Mouse (Mus musculus) gastrocnemius, postnatal 36 days (tissue): ENCODE measurements around the gene Psen1. TPM values are rescaled to one million over a fixed set of nuclear protein-coding genes. Genes with fewer than 3 reads are reported as not detected.

Experiments used
- DNase-seq, 2 experiments: peaks; one replicate each; pipeline ENCODE4 v3.0.0; 2022
- intact Hi-C: fragments of 180-260 bp; cut with DNase I; formaldehyde crosslinking; loops from one replicate; pipeline ENCODE4 v1.15.1; 2025
- long read RNA-seq, 2 experiments: library from polyadenylated mRNA; stranded (forward); transcript quantifications; one replicate each; pipeline ENCODE4 v2.0.0; 2021
- total RNA-seq, 2 experiments: library from RNA; stranded (reverse); gene quantifications; 2 replicates each; pipeline ENCODE4 v1.2.3; 2021

Gene Psen1
- 10 to 100 TPM; 21.5 to 25.4 TPM for total RNA-seq
- long read RNA-seq, experiment 1, transcript Psen1-201 (12 exons, 2,690 nt): major isoform, 13 of 19 reads
- long read RNA-seq, experiment 1, partial matches to known transcripts: 3 of 19 reads
- long read RNA-seq, experiment 1, other reads (novel, unspliced or antisense): 3 of 19 reads
- long read RNA-seq, experiment 2, transcript Psen1-201 (12 exons, 2,690 nt): major isoform, 15 of 17 reads
- long read RNA-seq, experiment 2, partial matches to known transcripts: 1 of 17 reads
- long read RNA-seq, experiment 2, other reads (novel, unspliced or antisense): 1 of 17 reads

DNA sequence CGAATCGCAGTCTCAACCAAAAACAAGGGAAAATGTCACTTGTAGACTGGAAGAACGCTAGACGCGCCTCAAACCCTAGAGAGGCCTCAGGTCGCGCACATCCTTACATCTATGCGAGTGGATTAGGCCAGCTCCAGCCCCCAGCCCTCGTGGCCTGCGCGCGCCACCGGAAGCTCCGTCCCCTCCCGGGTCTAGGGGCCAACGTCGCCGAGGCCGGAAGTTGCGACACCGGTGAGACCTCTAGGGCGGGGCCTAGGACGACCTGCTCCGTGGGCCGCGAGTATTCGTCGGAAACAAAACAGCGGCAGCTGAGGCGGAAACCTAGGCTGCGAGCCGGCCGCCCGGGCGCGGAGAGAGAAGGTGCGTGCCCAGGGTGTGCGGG lies at the start of gene Psen1:
Gene Psen1, plus strand, starts transcription at position 219 of the 382 bp plus-strand sequence.
- intact Hi-C loops: no loop called here
- DNase-seq: peak; percentile 89 to 90

- intact Hi-C loops: loop anchor here (5.0 kb wide), 1 partner anchor 36 kb away; no protein-coding TSS in a partner anchor
- no peak for DNase-seq
Observed at GRCm38 (mm10) chr12:83641233-83641632, 46.7 kb upstream of the Psen1 start.

DNA sequence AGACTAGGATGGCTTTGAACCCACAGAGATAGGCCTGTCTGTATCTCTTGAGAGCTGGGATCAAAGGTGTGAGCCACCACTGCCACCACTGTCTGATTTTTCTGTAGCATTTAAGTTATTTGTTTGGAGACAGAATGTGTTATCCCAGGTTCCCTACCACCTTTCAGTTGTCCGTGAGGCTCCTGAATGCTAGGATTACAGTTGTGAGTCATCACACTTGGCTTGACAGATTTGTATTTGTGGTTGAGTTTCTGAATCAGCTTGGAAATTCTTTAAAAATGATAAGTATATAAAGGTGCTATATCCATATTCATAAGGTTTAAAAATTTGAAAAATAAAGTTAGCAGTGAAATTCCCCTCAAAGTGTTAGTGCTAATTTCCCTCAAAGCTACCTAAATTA lies 44.8 kb upstream of the Psen1 start:
- no peak for DNase-seq
- intact Hi-C loops: loop anchor here (5.0 kb wide), 1 partner anchor 34 kb away; no protein-coding TSS in a partner anchor

DNA sequence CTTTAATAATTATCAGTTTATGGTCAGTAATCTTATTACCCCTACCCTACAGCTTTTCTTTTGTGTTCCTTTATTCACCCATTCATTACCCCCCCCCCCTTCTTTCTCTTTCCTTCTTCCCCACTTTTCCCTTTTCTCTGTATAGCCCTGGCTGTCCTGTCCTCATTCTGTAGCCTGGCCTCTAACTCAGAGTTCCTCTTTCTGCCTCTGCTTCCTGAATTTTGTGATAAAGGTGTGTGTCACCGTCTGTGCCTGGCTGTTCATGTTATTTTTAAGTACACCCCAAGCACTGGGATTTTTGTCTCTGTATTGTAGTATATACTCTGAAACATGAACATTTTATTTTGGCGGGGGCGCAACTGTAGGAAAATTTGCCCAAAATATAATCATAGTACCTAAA lies 37.6 kb upstream of the Psen1 start:
- DNase-seq: no peak
- intact Hi-C loops: no loop called here

DNA sequence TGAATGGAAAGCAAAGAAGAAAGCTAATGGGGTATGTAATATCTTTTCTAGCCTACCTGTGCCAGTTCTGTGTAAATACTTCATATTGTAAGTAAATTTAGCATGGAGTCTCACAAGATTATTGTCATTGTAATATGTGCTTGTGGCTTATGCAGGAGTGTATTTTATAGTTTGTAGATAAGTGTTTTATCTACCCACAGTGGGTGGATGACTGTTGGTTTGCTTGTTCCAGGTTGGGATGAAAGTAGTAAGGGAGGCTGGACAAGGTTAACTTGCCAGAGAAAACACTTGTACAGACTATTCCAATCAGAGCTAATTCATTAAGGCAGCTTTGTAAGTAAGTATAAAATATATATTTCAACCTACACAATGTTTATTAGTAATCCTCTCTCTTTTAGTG lies 36.5 kb upstream of the Psen1 start:
- DNase-seq: no peak
- intact Hi-C loops: no loop called here

DNA sequence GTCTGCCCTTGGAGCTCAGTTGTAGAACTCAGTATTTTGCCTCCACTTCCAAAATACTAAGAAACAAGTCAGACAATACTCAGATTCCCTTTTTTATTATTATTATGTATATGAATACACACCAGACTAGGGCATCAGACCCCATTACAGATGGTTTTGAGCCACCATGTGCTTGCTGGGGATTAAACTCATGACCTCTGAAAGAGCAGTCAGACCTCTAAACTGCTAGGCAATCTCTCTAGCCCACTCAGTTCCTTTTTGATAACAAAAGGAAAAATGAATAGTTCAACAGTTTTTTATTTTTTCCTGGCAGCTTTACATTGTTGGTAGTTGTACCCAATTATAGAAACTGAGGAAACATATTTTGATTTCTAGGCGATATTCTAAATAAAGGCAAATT lies 2.5 kb upstream of the Psen1 start:
- intact Hi-C loops: no loop called here
- DNase-seq: no peak

GRCm38 (mm10) chr12:83686575-83687350 lies 1.2 kb upstream of the Psen1 start:
- no peak for DNase-seq
- intact Hi-C loops: no loop called here

GRCm38 (mm10) chr12:83688316-83689086 lies 549 bp downstream of the Psen1 start:
- intact Hi-C loops: no loop called here
- no peak for DNase-seq

DNA sequence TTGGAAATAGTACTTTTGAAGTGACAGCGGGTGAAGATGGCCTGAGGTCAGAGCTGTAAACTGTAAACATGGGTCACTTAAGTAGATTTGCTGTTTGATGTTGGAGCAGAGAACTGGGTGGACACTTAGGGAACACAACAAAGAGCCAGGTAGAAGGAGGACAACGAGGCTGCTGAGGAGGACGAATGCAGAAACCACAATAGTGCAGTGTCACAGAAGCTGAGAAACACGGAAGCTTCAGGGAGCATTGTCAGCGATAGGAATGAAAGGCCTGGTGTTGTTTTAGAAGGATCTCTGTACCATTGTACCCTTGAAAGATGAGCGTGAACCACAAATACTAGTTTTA lies 1.1 kb downstream of the Psen1 start:
- intact Hi-C loops: no loop called here

DNA sequence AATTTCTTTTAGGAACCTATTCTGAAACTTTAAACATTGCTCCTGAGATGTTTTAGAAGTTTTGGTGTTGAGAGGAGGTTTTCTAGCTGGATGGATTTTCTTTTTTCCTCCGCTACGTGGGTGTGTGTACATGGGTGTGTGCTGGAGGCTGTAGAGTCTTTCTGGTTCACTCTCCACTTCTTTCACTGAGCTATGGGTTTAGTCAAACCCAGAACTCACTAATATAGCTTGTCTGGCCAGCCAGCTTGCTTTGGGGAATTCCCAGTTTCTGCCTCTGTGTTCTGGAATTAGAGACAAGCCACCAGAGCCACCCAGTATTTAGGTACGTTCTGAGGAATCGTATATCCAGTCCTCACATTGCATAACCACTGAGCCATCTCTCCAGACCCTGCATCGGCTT lies 6.1 kb downstream of the Psen1 start:
- intact Hi-C loops: no loop called here
- DNase-seq: no peak

More for the DNA sequence above, 1.1 kb downstream of the Psen1 start:
- no peak for DNase-seq

DNA sequence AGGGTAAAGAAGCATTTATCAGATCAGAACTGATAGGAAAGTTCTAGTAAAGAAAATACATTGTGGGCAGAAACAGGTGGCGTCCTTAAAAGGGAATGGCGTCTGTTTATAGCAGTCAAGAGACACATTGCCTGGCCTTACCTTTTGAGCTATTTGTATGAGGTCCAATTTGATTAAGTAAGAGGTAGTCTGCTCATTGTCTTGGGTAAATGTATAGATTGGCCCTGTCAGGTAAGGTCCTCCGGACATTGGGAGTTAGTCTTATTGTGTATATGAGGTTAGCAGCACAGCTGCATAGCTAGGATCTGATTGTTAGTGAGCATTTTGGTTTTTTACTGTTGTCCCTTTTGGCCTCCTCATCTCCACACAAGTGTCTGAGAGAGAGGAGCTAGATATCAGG lies 6.7 kb downstream of the Psen1 start:
- no peak for DNase-seq
- intact Hi-C loops: no loop called here

DNA sequence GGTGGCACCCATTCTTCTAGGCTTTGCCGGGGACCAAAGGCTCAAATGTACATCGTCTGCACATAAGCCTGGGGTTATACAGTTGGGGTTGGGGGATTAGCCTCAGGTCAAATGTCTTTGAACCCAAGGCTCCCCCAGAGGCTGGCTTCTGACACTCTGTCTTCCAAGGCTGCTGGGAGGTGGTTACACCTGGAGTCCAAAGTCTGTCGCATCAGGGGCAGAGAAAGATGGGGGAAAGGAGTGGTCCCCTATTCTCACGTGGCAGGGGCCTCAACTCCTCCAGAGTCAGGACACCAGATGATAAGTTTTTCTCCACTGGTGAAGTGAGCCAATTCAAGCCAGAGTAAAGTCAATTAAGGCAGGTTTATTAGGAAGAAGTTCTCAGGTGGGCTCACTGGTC lies 10.7 kb downstream of the Psen1 start:
- intact Hi-C loops: no loop called here

DNA sequence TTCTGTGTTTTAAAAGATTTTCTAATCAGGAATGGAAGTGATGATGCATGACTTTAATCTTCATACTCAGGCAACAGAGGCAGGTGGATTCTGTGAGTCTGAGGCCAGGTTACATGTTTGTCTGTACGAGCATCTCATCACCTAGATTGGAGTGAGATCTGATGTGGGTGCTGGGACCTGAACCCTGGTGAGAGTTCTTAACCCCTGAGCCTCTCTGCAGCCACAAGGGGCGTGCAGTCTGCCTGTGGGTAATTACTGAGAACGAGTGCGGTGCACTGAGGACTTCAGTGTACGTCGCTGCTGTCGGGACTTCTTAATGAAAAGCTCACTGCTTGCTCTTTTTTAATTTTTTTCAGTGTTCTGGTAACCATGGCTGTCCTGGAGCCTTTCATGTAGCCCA lies 13.7 kb downstream of the Psen1 start:
- intact Hi-C loops: no loop called here
- DNase-seq: no peak

More for the DNA sequence above, 10.7 kb downstream of the Psen1 start:
- no peak for DNase-seq

GRCm38 (mm10) chr12:83702796-83703195 lies 14.8 kb downstream of the Psen1 start:
- no peak for DNase-seq
- intact Hi-C loops: no loop called here

- intact Hi-C loops: no loop called here
- DNase-seq: no peak
Observed at GRCm38 (mm10) chr12:83706951-83707350, 19.0 kb downstream of the Psen1 start.

DNA sequence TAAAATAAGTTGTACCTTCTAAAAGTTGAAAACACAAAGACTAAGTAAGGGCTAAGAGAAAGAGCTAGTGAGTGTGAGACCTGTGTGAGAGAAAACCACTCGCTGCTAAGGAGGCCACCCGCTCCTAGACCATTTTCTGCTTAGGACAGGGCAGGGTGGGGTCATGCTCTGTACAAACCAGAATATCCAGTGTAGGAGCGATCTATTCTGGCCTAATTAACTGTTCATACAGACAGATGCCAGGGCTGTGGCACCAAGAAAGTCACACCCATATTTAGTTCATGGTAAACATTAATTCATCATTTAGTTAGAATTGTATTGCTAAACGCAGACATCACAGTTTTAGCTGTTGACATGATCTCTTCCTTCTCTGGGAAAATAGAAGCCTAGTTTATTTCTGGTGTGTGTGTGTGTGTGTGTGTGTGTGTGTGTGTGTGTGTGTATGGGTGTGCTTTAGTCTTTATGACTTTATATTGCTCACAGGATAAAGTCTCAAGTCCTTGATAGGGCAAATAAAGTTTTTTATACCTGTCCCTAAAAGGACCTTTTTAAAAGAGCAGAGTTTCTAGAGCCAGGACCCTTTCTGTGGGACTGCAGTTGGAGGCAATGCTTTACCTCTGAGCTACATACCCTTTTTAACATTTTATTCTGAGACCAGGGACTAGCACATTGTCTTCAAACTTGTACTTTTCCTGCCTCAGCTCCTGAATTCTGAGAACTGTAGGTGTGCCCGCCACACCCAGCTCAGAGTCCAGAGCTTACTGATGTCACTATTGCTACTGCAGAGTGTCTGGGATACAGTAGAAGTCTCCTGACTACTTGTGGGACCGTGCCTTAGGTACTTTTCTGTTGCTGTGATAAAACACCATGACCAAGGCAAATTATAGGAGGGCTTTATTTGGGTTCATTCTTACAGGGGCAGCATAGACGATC lies 20.5 kb downstream of the Psen1 start:
- no peak for DNase-seq
- intact Hi-C loops: no loop called here

DNA sequence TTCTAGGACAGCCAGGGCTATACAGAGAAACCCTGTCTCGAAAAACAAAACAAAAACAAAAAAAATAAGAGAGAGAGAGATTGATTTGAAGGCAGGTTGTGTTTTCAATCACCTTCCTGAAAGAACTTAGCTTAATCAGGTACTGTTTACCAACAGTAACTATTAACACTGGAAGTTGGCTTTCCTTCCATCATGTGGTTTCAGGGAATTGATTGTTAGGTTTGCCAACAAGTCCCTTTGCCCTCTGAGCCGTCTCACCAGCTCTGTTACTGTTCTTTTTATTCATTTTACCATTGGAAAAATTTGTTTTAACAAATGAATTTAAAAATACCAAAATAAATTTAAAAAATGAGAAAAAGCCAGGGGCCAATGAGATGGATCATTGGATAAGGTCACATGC lies 22.0 kb downstream of the Psen1 start:
- no peak for DNase-seq
- intact Hi-C loops: loop anchor here (10.0 kb wide), 1 partner anchor 325 kb away; the partner anchor contains the start of genes Acot4 and Gm49366

- DNase-seq: no peak
- intact Hi-C loops: loop anchor here (2.0 to 10.0 kb wide), 2 partner anchors 57 to 321 kb away; partner anchors contain the start of genes Acot4 and Gm49366
Observed at GRCm38 (mm10) chr12:83713749-83714148, 25.8 kb downstream of the Psen1 start.

DNA sequence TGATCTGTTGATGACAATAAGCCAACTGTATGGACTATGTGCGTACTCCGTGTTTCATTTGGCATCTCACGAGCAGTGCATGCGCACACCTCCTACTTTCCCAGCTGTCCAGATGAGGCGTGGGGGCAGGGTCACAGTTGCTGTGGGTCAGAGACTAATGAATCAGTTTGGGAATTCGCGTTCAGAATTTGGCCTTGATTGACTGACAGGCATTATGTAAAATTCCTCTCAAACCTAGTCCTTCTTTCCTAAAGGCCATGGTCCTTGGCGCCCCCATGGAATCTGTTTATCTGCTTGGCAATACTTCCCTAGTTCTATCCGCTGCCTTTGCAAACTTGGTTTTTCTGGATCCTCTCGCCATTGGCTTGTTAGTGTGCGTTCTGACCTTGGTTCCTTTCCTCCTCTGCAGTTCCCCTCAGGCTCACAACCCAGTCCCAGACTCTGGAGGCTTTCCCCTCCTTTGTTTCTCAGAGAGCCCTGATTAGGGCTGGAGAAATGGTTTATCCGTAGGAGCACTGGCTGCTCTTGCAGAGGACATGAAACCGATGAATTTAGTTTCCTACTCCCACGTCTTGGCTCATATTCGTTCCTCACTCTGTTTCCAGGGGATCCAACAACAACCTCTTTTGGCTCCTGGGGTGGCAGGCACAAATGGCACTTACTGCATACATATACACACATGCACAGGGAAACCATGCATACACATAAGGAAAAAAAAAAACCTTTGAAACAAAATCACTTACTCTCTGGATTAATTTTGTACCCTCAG lies 28.6 kb downstream of the Psen1 start:
- intact Hi-C loops: loop anchor here (10.0 kb wide), 1 partner anchor 318 kb away; the partner anchor contains the start of genes Acot4 and Gm49366
- DNase-seq: no peak
